Mouse (Mus musculus) ES-Bruce4 (cell line): ENCODE measurements at regions not wholly inside any gene's neighbourhood (a gene's known extent, or its start where the extent isn't known, plus 50 kb on each side); places are given as distances from the start of the nearest gene placed in this dataset.

ENCODE experiments used
- H3K27ac ChIP-seq: 2 replicates; pipeline ENCODE4 v1.5.1; 2012; ENCODE audit warnings: low read length, inconsistent platforms; ENCODE audit not compliant: insufficient read depth
- H3K27me3 ChIP-seq: 2 replicates; pipeline ENCODE4 v1.6.1; 2012; ENCODE audit warnings: mild to moderate bottlenecking, low read length, inconsistent platforms; ENCODE audit not compliant: control insufficient read depth, poor library complexity, insufficient read depth, severe bottlenecking
- H3K36me3 ChIP-seq: 2 replicates; pipeline ENCODE4 v1.6.1; 2012; ENCODE audit warnings: inconsistent platforms, mild to moderate bottlenecking, low read length, moderate library complexity; ENCODE audit not compliant: control insufficient read depth, poor library complexity, insufficient read depth, severe bottlenecking
- H3K4me1 ChIP-seq: one replicate; pipeline ENCODE4 v1.8.1; 2011; ENCODE audit warnings: low read length; ENCODE audit not compliant: control insufficient read depth, insufficient read depth
- H3K4me3 ChIP-seq: 2 replicates; pipeline ENCODE4 v1.5.1; 2011; ENCODE audit warnings: low read depth, mild to moderate bottlenecking, low read length
- H3K9ac ChIP-seq: 2 replicates; pipeline ENCODE4 v1.6.1; 2012; ENCODE audit warnings: low read depth, mild to moderate bottlenecking, inconsistent platforms; ENCODE audit not compliant: poor library complexity, severe bottlenecking
- H3K9me3 ChIP-seq: replicated peaks from 2 replicates; pipeline ENCODE4 v1.6.1; 2012; ENCODE audit warnings: mild to moderate bottlenecking, low read length, inconsistent platforms; ENCODE audit not compliant: control insufficient read depth, poor library complexity, insufficient read depth, severe bottlenecking
- CTCF ChIP-seq: IDR thresholded peaks from one replicate; pipeline ENCODE4 v1.8.1; 2011; ENCODE audit warnings: low read depth, low read length
- EP300 ChIP-seq: IDR thresholded peaks from 2 replicates; pipeline ENCODE4 v1.6.1; 2011; ENCODE audit warnings: low read depth, low read length; ENCODE audit not compliant: insufficient read depth
- POLR2A ChIP-seq: IDR thresholded peaks from one replicate; pipeline ENCODE4 v1.8.1; 2011; ENCODE audit warnings: low read length; ENCODE audit not compliant: insufficient read depth

- Histone ChIP-seq H3K4me3 (no peak overlapping the region), H3K27me3 (no peaks in the 10 kb centered on the region), H3K9ac (no peak overlapping the region), H3K36me3 (no peaks in the 10 kb centered on the region), H3K27ac (no peak overlapping the region), H3K4me1 (no peaks in the 10 kb centered on the region), H3K9me3 (no peaks in the 10 kb centered on the region)
- TF ChIP-seq POLR2A (no peak), EP300 (no peak), CTCF (no peak)
Observed at GRCm38 (mm10) chr4:153679151-153679550, 196.5 kb upstream of the Ajap1 start.

GRCm38 (mm10) chr4:153688441-153688840, 205.8 kb upstream of the Ajap1 start:
- TF ChIP-seq POLR2A (no peak), EP300 (no peak), CTCF (no peak)
- no peak overlapping the region for H3K9ac ChIP-seq
- H3K27me3 ChIP-seq, result no peaks in the 10 kb centered on the region
- no peak overlapping the region for H3K4me3 ChIP-seq
- no peaks in the 10 kb centered on the region for H3K4me1 ChIP-seq
- no peak overlapping the region for H3K27ac ChIP-seq
- H3K36me3 ChIP-seq, result no peaks in the 10 kb centered on the region
- H3K9me3 ChIP-seq, result no peaks in the 10 kb centered on the region

- Histone ChIP-seq H3K4me3 (no peak overlapping the region), H3K4me1 (no peaks in the 10 kb centered on the region), H3K9ac (no peak overlapping the region), H3K27ac (no peak overlapping the region), H3K9me3 (no peaks in the 10 kb centered on the region), H3K27me3 (no peaks in the 10 kb centered on the region; the same call in 1 of the 2 replicates), H3K36me3 (no peaks in the 10 kb centered on the region)
- TF ChIP-seq CTCF, result no peak
- TF ChIP-seq POLR2A, result no peak
- TF ChIP-seq EP300, result no peak
Observed at GRCm38 (mm10) chr4:153693881-153694280, 211.3 kb upstream of the Ajap1 start.

- no peak overlapping the region for H3K9ac ChIP-seq
- H3K9me3 ChIP-seq, result no peaks in the 10 kb centered on the region
- H3K4me3 ChIP-seq, result no peak overlapping the region
- H3K27ac ChIP-seq, result no peak overlapping the region
- TF ChIP-seq POLR2A (no peak), EP300 (no peak), CTCF (no peak)
- H3K36me3 ChIP-seq, result no peaks in the 10 kb centered on the region
- no peaks in the 10 kb centered on the region for H3K4me1 ChIP-seq
- H3K27me3 ChIP-seq, result no peaks in the 10 kb centered on the region; the same call in 1 of the 2 replicates
Observed at GRCm38 (mm10) chr4:153696426-153697040, 213.9 kb upstream of the Ajap1 start.

- Histone ChIP-seq H3K9me3 (no peaks in the 10 kb centered on the region), H3K9ac (no peak overlapping the region), H3K4me3 (no peak overlapping the region), H3K4me1 (no peaks in the 10 kb centered on the region), H3K36me3 (no peaks in the 10 kb centered on the region), H3K27me3 (no peaks in the 10 kb centered on the region), H3K27ac (no peak overlapping the region)
- TF ChIP-seq POLR2A (no peak), CTCF (no peak), EP300 (no peak)
Observed at GRCm38 (mm10) chr4:153707218-153707617, 224.6 kb upstream of the Ajap1 start.

- H3K4me3 ChIP-seq, result no peak overlapping the region
- no peak overlapping the region for H3K9ac ChIP-seq
- no peaks in the 10 kb centered on the region for H3K4me1 ChIP-seq
- TF ChIP-seq POLR2A (no peak), EP300 (no peak), CTCF (no peak)
- H3K36me3 ChIP-seq, result no peaks in the 10 kb centered on the region
- no peaks in the 10 kb centered on the region for H3K9me3 ChIP-seq
- no peaks in the 10 kb centered on the region for H3K27me3 ChIP-seq
- H3K27ac ChIP-seq, result no peak overlapping the region
Observed at GRCm38 (mm10) chr4:153714995-153715645, 232.5 kb upstream of the Ajap1 start.
